8 mouse cellular contexts compared by ENCODE assay signal in the genomic region with DNA sequence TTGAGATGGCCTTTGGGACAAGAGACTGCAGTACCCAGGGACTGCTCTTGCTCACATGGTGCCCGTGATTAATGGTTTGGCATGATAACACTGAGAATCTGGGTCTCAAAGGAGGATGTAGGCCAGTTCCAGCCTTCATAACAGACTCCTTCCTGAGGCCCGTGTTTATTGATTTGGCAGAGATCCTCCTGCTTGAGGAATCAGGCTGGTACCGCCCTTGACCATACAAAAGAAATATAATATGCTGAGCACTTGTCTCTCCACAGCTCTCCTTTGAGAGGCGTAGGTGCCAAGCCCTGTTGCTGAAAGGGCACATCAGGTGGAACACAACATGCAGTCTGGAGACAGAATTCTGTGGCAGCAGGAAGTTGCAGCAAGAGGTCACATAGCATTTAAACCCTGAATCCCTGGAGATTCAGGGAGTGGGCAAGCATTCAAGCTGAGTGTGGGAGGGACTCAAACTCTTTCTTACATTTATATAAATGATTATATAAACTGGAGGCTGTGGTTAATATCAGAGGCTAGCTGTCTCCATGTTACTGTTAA. TPM values are rescaled to one million over a fixed set of nuclear protein-coding genes. Genes with fewer than 3 reads are reported as not detected.
DNase-seq lines count a peak whose midpoint lies in the region; ATAC-seq and TF ChIP-seq lines count a peak whose summit lies in the region.

No protein-coding gene starts in this region.

- no peaks in the 10 kb centered on the region for H3K27me3 ChIP-seq in embryonic facial prominence, embryonic 15.5 days
- no peaks in the 10 kb centered on the region for H3K27me3 ChIP-seq in limb, embryonic 12.5 days
- no peaks in the 10 kb centered on the region for H3K27me3 ChIP-seq in midbrain, postnatal 0 days (ENCODE audit: insufficient read depth, low read length)

- ATAC-seq in embryonic facial prominence, embryonic 15.5 days (ENCODE audit: insufficient number of reproducible peaks, low FRiP score, low TSS enrichment, low read depth), result no peak
- no peak for ATAC-seq in limb, embryonic 12.5 days (ENCODE audit: insufficient number of reproducible peaks, insufficient read depth, low FRiP score, low TSS enrichment, low read depth)
- ATAC-seq in midbrain, postnatal 0 days (ENCODE audit: low FRiP score), result no peak

- WGBS in embryonic facial prominence, embryonic 15.5 days, result 29% methylated on average over 4 of the region's 4 CpGs
- WGBS in limb, embryonic 12.5 days, result 70% methylated on average over 4 of the region's 4 CpGs
- WGBS in midbrain, postnatal 0 days, result 34% methylated on average over 4 of the region's 4 CpGs

- H3K9me3 ChIP-seq in embryonic facial prominence, embryonic 15.5 days (replicated peaks), result no peaks in the 10 kb centered on the region
- H3K9me3 ChIP-seq in limb, embryonic 12.5 days, result no peaks in the 10 kb centered on the region
- H3K9me3 ChIP-seq in midbrain, postnatal 0 days (ENCODE audit: low read length), result no peaks in the 10 kb centered on the region

- peaks cover 34% of the 10 kb centered on the region for H3K4me1 ChIP-seq in embryonic facial prominence, embryonic 15.5 days
- H3K4me1 ChIP-seq in limb, embryonic 12.5 days (replicated peaks), result peaks cover 42% of the 10 kb centered on the region
- peaks cover 3% of the 10 kb centered on the region for H3K4me1 ChIP-seq in midbrain, postnatal 0 days (ENCODE audit: insufficient read depth, low read length)

- no peak overlapping the region for H3K9ac ChIP-seq in embryonic facial prominence, embryonic 15.5 days
- H3K9ac ChIP-seq in limb, embryonic 12.5 days (replicated peaks), result no peak overlapping the region
- H3K9ac ChIP-seq in midbrain, postnatal 0 days (replicated peaks; ENCODE audit: low read length, poor library complexity, severe bottlenecking), result no peak overlapping the region

- H3K4me2 ChIP-seq in embryonic facial prominence, embryonic 15.5 days (replicated peaks), result no peak overlapping the region
- H3K4me2 ChIP-seq in limb, embryonic 12.5 days, result no peak overlapping the region
- H3K4me2 ChIP-seq in midbrain, postnatal 0 days (ENCODE audit: low read depth, low read length, poor library complexity, severe bottlenecking), result no peak overlapping the region

- no peaks in the 10 kb centered on the region for H3K36me3 ChIP-seq in embryonic facial prominence, embryonic 15.5 days
- H3K36me3 ChIP-seq in limb, embryonic 12.5 days, result no peaks in the 10 kb centered on the region
- H3K36me3 ChIP-seq in midbrain, postnatal 0 days (ENCODE audit: insufficient read depth, low read length), result no peaks in the 10 kb centered on the region

- DNase-seq in layer of hippocampus, adult 2 months (ENCODE audit: low spot score in 2 of 2), result no peak
- DNase-seq in layer of hippocampus, adult 8-10 months (ENCODE audit: low spot score in 2 of 2), result no peak
- DNase-seq in heart, postnatal 4 days, result peak; percentile 63
- peak; percentile 42 for DNase-seq in midbrain, postnatal 0 days (ENCODE audit: low spot score)
- DNase-seq in urinary bladder, postnatal 10 days (ENCODE audit: low spot score), result no peak
- DNase-seq in layer of hippocampus, postnatal 14 days (ENCODE audit: low spot score in 2 of 2), result no peak

- no peak for TF ChIP-seq CTCF in layer of hippocampus, adult 2 months (conservative IDR thresholded peaks at IDR 0.05)
- TF ChIP-seq CTCF in midbrain, postnatal 0 days (IDR thresholded peaks at IDR 0.05), result no peak

- H3K27ac ChIP-seq in layer of hippocampus, adult 2 months, result peak overlapping the region; percentile 80
- peak overlapping the region; percentile 13; the same call in 1 of the 2 replicates for H3K27ac ChIP-seq in embryonic facial prominence, embryonic 15.5 days (replicated peaks)
- H3K27ac ChIP-seq in limb, embryonic 12.5 days, result peak overlapping the region; percentile 37
- H3K27ac ChIP-seq in midbrain, postnatal 0 days (ENCODE audit: low read depth, low read length), result peak overlapping the region; percentile 59

- no peak overlapping the region for H3K4me3 ChIP-seq in layer of hippocampus, adult 2 months
- no peak overlapping the region for H3K4me3 ChIP-seq in embryonic facial prominence, embryonic 15.5 days (replicated peaks)
- H3K4me3 ChIP-seq in limb, embryonic 12.5 days (replicated peaks), result no peak overlapping the region
- no peak overlapping the region for H3K4me3 ChIP-seq in midbrain, postnatal 0 days (ENCODE audit: low read depth, low read length)

RNA-seq across cellular contexts. Expression of a gene that starts 36.1 kb away (rescaled TPM):
- total RNA-seq in layer of hippocampus, adult 2 months (2021), result 100 to 1,000 TPM; 204 to 207 TPM
- total RNA-seq in layer of hippocampus, adult 8-10 months (2022), result 100 to 1,000 TPM; 169 to 195 (median 180) TPM
- 33.4 and 34.0 TPM in 2 replicates for polyA plus RNA-seq in embryonic facial prominence, embryonic 15.5 days (2015; fragmentation: Nextera tagmentation; extraction: Ambion mirVana)
- 10 to 100 TPM; 43.6 to 46.0 TPM for total RNA-seq in heart, postnatal 4 days (2021)
- 23.8 and 25.9 TPM in 2 replicates for polyA plus RNA-seq in limb, embryonic 12.5 days (2016; fragmentation: Nextera tagmentation; extraction: Ambion mirVana)
- 120 and 154 TPM in 2 replicates for total RNA-seq in midbrain, postnatal 0 days (2014; rRNA removed)
- polyA plus RNA-seq in midbrain, postnatal 0 days (2015; fragmentation: Nextera tagmentation; extraction: Ambion mirVana), result 81.6 and 89.3 TPM in 2 replicates
- 100 to 1,000 TPM; 206 TPM for total RNA-seq in layer of hippocampus, postnatal 14 days (2021)

Comparison
In these comparisons a context has a peak if more than half of its experiments do, and no peak if none do; other contexts are left out.
1. DNase-seq: peak in heart, postnatal 4 days (single experiment) and midbrain, postnatal 0 days (single experiment); none in layer of hippocampus, adult 2 months (0 of 2), layer of hippocampus, adult 8-10 months (0 of 2), urinary bladder, postnatal 10 days (single experiment) and layer of hippocampus, postnatal 14 days (0 of 2).
2. H3K27ac ChIP-seq: peak in every context shown above with its lines; median percentile 80 in layer of hippocampus, adult 2 months; 59 in midbrain, postnatal 0 days; 37 in limb, embryonic 12.5 days; 13 in embryonic facial prominence, embryonic 15.5 days.